Mouse (Mus musculus) C2C12 (cell line): Measurements from ENCODE around the gene Cabp7.

Source experiments
- CTCF ChIP-seq: IDR thresholded peaks from one replicate; pipeline ENCODE4 v1.5.1; 2011; ENCODE audit not compliant: control insufficient read depth, insufficient read depth, insufficient read length
- USF1 ChIP-seq: IDR thresholded peaks from one replicate; pipeline ENCODE4 v1.6.1; 2011; ENCODE audit warnings: low read depth, mild to moderate bottlenecking, control low read depth, moderate library complexity

GRCm38 (mm10) chr11:4737682-4738081 lies 8.9 kb downstream of the Cabp7 start:
- no peak for TF ChIP-seq CTCF
- no peak for TF ChIP-seq USF1
